Mouse (Mus musculus): ENCODE results near the gene Nek1. TPM values are rescaled to one million over a fixed set of nuclear protein-coding genes. Genes with fewer than 3 reads are reported as not detected.

The Nek1 gene
- total and polyA plus RNA-seq, 3 experiments, result 4.0 to 10.5 (median 9.3) TPM

DNA sequence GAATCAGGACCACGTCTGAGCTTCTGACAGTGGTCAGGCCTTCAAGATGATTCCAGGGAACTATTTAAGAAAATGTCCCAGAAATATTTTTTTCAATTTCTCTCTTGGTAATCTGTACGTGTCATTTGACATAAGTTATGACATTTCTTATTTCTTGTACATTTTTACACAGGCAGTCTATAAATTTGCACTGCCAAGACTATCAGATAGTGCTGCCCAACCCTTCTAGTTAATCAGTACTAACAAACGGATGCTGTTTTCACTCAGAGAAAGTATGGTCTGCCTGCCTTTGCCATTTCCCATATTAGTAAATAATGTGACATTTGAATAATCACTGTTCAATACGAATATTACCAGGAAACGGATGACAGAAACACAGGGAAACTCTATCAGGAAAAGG lies 40.2 kb upstream of the Nek1 start:
- peak overlapping the region; percentile 60 for H3K4me3 ChIP-seq
- H3K9ac ChIP-seq (ENCODE audit: low read depth, low read length), result peak overlapping the region; percentile 30; the same call in 1 of the 2 replicates
- no peak for TF ChIP-seq CTCF (IDR thresholded peaks at IDR 0.05)
- H3K36me3 ChIP-seq (ENCODE audit: control insufficient read depth, insufficient read depth, low read length), result peaks cover 13% of the 10 kb centered on the region
- H3K27ac ChIP-seq, result peak overlapping the region; percentile 85
- no peaks in the 10 kb centered on the region for H3K27me3 ChIP-seq (ENCODE audit: control insufficient read depth, insufficient read depth, low read length)
- intact Hi-C loops (cut with DNase I), result no loop called here
- H3K79me2 ChIP-seq (replicated peaks; ENCODE audit: control insufficient read depth, insufficient read depth, low read length), result peaks cover 1% of the 10 kb centered on the region; the same call in 1 of the 2 replicates
- no peak for DNase-seq
- WGBS, result 29% methylated on average over 5 of the region's 5 CpGs
- peaks cover 5% of the 10 kb centered on the region for H3K4me1 ChIP-seq (ENCODE audit: control insufficient read depth, insufficient read depth, low read length)

- 4% methylated on average over 15 of the region's 15 CpGs for WGBS
- Histone ChIP-seq H3K79me2 (replicated peaks; ENCODE audit: control insufficient read depth, insufficient read depth, low read length) (peaks cover 1% of the 10 kb centered on the region; the same call in 1 of the 2 replicates), H3K36me3 (ENCODE audit: control insufficient read depth, insufficient read depth, low read length) (peaks cover 11% of the 10 kb centered on the region), H3K4me3 (peak overlapping the region; percentile 60), H3K4me1 (ENCODE audit: control insufficient read depth, insufficient read depth, low read length) (peaks cover 5% of the 10 kb centered on the region), H3K27ac (peak overlapping the region; percentile 85), H3K9ac (ENCODE audit: low read depth, low read length) (peak overlapping the region; percentile 89), H3K27me3 (ENCODE audit: control insufficient read depth, insufficient read depth, low read length) (no peaks in the 10 kb centered on the region)
- TF ChIP-seq CTCF (IDR thresholded peaks at IDR 0.05) (no peak), EP300 (IDR thresholded peaks at IDR 0.05; ENCODE audit: insufficient read depth, low read depth, low read length) (peak; percentile 78; the same call in 1 of the 2 replicates), POLR2A (IDR thresholded peaks at IDR 0.05; ENCODE audit: insufficient read depth, low read depth, low read length) (peak; percentile 73)
- peak; percentile 75 to 83 for DNase-seq
- intact Hi-C loops (cut with DNase I), result loop anchor here (2.0 kb wide), 1 partner anchor 38 kb away; the partner anchor contains the start of gene Nek1
These were observed 38.5 kb upstream of the Nek1 start for GRCm38 (mm10) chr8:60954281-60955014.

- Histone ChIP-seq H3K4me3 (no peak overlapping the region), H3K27me3 (ENCODE audit: control insufficient read depth, insufficient read depth, low read length) (no peaks in the 10 kb centered on the region), H3K79me2 (replicated peaks; ENCODE audit: control insufficient read depth, insufficient read depth, low read length) (peaks cover 1% of the 10 kb centered on the region; the same call in 1 of the 2 replicates), H3K9ac (ENCODE audit: low read depth, low read length) (no peak overlapping the region), H3K4me1 (ENCODE audit: control insufficient read depth, insufficient read depth, low read length) (no peaks in the 10 kb centered on the region), H3K27ac (no peak overlapping the region), H3K36me3 (ENCODE audit: control insufficient read depth, insufficient read depth, low read length) (peaks cover 5% of the 10 kb centered on the region)
- WGBS, result 77% methylated on average over 7 of the region's 7 CpGs
- TF ChIP-seq CTCF (IDR thresholded peaks at IDR 0.05), result no peak
- no peak for TF ChIP-seq POLR2A (IDR thresholded peaks at IDR 0.05; ENCODE audit: insufficient read depth, low read depth, low read length)
- intact Hi-C loops (cut with DNase I), result no loop called here
- DNase-seq, result no peak
These were observed 36.1 kb upstream of the Nek1 start for GRCm38 (mm10) chr8:60956847-60957246.

DNA sequence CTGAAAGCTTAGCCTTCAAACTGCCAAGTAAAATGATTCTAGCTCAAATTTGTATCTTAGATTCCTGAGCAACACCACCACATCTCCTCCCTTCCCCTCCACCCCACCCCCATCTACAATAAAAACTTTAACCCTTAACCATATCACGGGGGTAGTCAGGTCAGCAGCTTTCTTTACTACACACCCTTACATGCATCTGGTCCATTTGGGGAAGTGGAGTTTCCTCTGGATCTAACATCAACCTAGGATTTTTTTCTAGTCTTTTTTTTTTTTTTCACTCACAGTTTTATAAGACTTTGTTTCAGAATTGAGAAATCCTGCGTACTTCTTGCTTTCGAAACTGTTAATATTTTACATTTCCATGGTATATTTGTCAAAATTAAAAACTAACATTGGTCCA lies 30.2 kb upstream of the Nek1 start:
- DNase-seq, result no peak
- Histone ChIP-seq H3K4me3 (no peak overlapping the region), H3K27ac (peak overlapping the region; percentile 72), H3K27me3 (ENCODE audit: control insufficient read depth, insufficient read depth, low read length) (no peaks in the 10 kb centered on the region), H3K9ac (ENCODE audit: low read depth, low read length) (no peak overlapping the region), H3K36me3 (ENCODE audit: control insufficient read depth, insufficient read depth, low read length) (peaks cover 12% of the 10 kb centered on the region; the same call in 1 of the 2 replicates), H3K4me1 (ENCODE audit: control insufficient read depth, insufficient read depth, low read length) (peaks cover 2% of the 10 kb centered on the region; the same call in 1 of the 2 replicates), H3K79me2 (replicated peaks; ENCODE audit: control insufficient read depth, insufficient read depth, low read length) (no peaks in the 10 kb centered on the region)
- intact Hi-C loops (cut with DNase I), result no loop called here
- TF ChIP-seq POLR2A (IDR thresholded peaks at IDR 0.05; ENCODE audit: insufficient read depth, low read depth, low read length), result no peak
- no peak for TF ChIP-seq EP300 (IDR thresholded peaks at IDR 0.05; ENCODE audit: insufficient read depth, low read depth, low read length)
- TF ChIP-seq CTCF (IDR thresholded peaks at IDR 0.05), result no peak
- 84% methylated on average over 3 of the region's 3 CpGs for WGBS

DNA sequence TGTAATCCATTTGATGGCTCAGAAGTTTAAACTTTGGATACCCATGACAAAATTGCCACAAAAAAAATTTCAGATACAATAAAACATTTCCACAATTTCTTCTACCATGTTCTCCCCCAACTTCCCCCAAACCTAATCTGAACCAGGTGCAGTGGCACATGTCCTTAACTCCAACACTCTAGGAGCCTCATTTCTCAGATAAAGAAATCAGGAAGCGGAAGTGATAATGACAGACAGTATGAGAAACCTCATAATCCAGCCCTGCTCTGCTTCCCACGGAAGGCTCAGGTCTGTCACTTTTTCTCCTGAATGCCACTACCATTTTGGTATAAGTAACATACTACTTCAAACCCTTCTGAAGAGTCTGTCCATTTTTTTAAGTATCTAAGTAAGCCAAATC lies 29.1 kb upstream of the Nek1 start:
- Histone ChIP-seq H3K4me3 (no peak overlapping the region), H3K27ac (peak overlapping the region; percentile 13), H3K4me1 (ENCODE audit: control insufficient read depth, insufficient read depth, low read length) (peaks cover 2% of the 10 kb centered on the region), H3K27me3 (ENCODE audit: control insufficient read depth, insufficient read depth, low read length) (no peaks in the 10 kb centered on the region), H3K79me2 (replicated peaks; ENCODE audit: control insufficient read depth, insufficient read depth, low read length) (no peaks in the 10 kb centered on the region; the same call in 1 of the 2 replicates), H3K9ac (ENCODE audit: low read depth, low read length) (no peak overlapping the region), H3K36me3 (ENCODE audit: control insufficient read depth, insufficient read depth, low read length) (peaks cover 12% of the 10 kb centered on the region; the same call in 1 of the 2 replicates)
- intact Hi-C loops (cut with DNase I), result no loop called here
- TF ChIP-seq EP300 (IDR thresholded peaks at IDR 0.05; ENCODE audit: insufficient read depth, low read depth, low read length) (no peak), CTCF (IDR thresholded peaks at IDR 0.05) (no peak), POLR2A (IDR thresholded peaks at IDR 0.05; ENCODE audit: insufficient read depth, low read depth, low read length) (no peak)
- WGBS, result 46% methylated on average over 2 of the region's 2 CpGs
- DNase-seq, result no peak

DNA sequence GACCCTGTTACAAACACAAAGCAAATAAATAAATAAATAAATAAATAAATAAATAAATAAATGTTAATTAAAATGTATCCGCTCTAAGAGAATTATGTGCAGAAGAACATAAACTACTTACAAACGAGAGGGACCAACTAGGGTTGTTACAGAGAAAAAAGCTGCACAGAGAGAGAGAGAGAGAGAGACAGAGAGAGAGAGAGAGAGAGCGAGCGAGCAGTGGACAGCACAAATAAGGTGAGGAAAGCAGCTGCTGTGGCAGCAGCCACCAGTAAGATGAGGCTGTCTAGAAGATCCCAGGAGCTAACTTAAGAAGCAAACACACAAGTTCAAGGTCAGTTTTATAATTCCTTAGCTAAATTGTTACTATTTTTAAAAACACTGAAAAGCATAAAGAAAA lies 28.5 kb upstream of the Nek1 start:
- 72% methylated on average over 4 of the region's 4 CpGs for WGBS
- Histone ChIP-seq H3K79me2 (replicated peaks; ENCODE audit: control insufficient read depth, insufficient read depth, low read length) (no peaks in the 10 kb centered on the region; the same call in 1 of the 2 replicates), H3K4me3 (0 out of 2 replicates have a peak overlapping the region, but pooled peaks have one; percentile 11), H3K4me1 (ENCODE audit: control insufficient read depth, insufficient read depth, low read length) (peaks cover 5% of the 10 kb centered on the region), H3K27me3 (ENCODE audit: control insufficient read depth, insufficient read depth, low read length) (no peaks in the 10 kb centered on the region), H3K27ac (peak overlapping the region; percentile 60), H3K9ac (ENCODE audit: low read depth, low read length) (no peak overlapping the region), H3K36me3 (ENCODE audit: control insufficient read depth, insufficient read depth, low read length) (peaks cover 12% of the 10 kb centered on the region; the same call in 1 of the 2 replicates)
- DNase-seq, result no peak
- intact Hi-C loops (cut with DNase I), result no loop called here
- TF ChIP-seq POLR2A (IDR thresholded peaks at IDR 0.05; ENCODE audit: insufficient read depth, low read depth, low read length) (no peak), EP300 (IDR thresholded peaks at IDR 0.05; ENCODE audit: insufficient read depth, low read depth, low read length) (no peak), CTCF (IDR thresholded peaks at IDR 0.05) (no peak)

Data from heart, adult 2 months (tissue).